Mouse (Mus musculus) heart, embryonic 16.5 days (tissue): ENCODE data around the gene Sowahb. TPM values are rescaled to one million over a fixed set of nuclear protein-coding genes. Genes with fewer than 3 reads are reported as not detected.

ENCODE experiments used
- ATAC-seq: fragments of 200-750 bp; cut with Nextera tagmentation; replicated peaks from 2 replicates; pipeline ENCODE4 v1.8.0; 2017; ENCODE audit warnings: moderate number of reproducible peaks; ENCODE audit not compliant: insufficient read depth, low FRiP score; ENCODE audit errors: extremely low read depth
- H3K27ac ChIP-seq: fragments of 300-500 bp; sonication (generic); 2 replicates; pipeline ENCODE4 v1.5.1; 2014; ENCODE audit warnings: mild to moderate bottlenecking, low read length, control low read depth, moderate library complexity
- H3K27me3 ChIP-seq: fragments of 300-500 bp; sonication (generic); 2 replicates; pipeline ENCODE4 v1.6.1; 2014; ENCODE audit warnings: low read length, mixed read lengths; ENCODE audit not compliant: control insufficient read depth, insufficient read depth
- H3K36me3 ChIP-seq: fragments of 300-500 bp; sonication (generic); 2 replicates; pipeline ENCODE4 v1.6.1; 2014; ENCODE audit not compliant: control insufficient read depth, insufficient read depth
- H3K4me1 ChIP-seq: fragments of 300-500 bp; sonication (generic); 2 replicates; pipeline ENCODE4 v1.6.1; 2014; ENCODE audit warnings: low read length, mixed read lengths; ENCODE audit not compliant: control insufficient read depth, insufficient read depth
- H3K4me2 ChIP-seq: fragments of 300-500 bp; sonication (generic); 2 replicates; pipeline ENCODE4 v1.6.1; 2014; ENCODE audit warnings: low read depth, mild to moderate bottlenecking, control low read depth, low read length
- H3K4me3 ChIP-seq: fragments of 300-500 bp; sonication (generic); 2 replicates; pipeline ENCODE4 v1.5.1; 2014; ENCODE audit warnings: mild to moderate bottlenecking, control low read depth, low read length
- H3K9ac ChIP-seq: fragments of 300-500 bp; sonication (generic); 2 replicates; pipeline ENCODE4 v1.6.1; 2014; ENCODE audit warnings: low read length, control low read depth
- H3K9me3 ChIP-seq: fragments of 300-500 bp; sonication (generic); replicated peaks from 2 replicates; pipeline ENCODE4 v1.6.1; 2016; ENCODE audit warnings: low read length; ENCODE audit not compliant: control insufficient read depth
- WGBS: fragments of 180-500 bp; shearing (Covaris S2); extraction: QIAGEN DNeasy Blood & Tissue Kit; methylation state at CpG from one replicate; pipeline ENCODE4 v1.1.7; 2014; 5-methylcytosine and 5-hydroxymethylcytosine counted together
- polyA plus RNA-seq: library from polyadenylated mRNA; unstranded; fragments of >200 nt; fragmentation: Nextera tagmentation; extraction: Ambion mirVana; gene quantifications from 2 replicates; pipeline ENCODE4 v1.2.1, GENCODE M21; 2015

Gene Sowahb
- polyA plus RNA-seq, 1 experiment from 2014 or later, result 0.12 TPM

DNA sequence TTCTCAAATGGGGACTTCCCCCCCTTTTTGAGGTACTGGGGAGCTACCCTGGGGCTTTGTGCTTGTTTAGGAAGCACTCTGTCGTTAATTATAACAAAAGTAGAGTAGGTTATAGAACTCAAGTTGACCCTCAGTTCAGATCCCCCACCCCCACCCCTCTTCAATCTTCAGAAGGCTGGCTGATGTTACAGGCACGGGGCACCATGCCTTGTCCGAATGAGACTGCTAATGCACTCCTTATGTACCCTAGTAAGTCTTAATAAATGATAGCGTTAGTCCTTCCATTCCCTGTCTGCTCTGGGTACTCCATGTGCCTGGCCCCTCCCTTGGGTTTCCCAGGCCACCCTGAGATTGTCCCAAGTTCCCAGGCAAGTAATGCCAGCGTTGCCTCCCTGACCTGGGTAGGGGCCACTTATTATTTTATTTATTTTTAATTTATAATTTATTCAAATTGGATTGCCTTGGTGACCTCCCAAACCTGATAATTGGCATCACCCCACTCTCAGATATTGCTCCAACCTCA is 46.3 kb downstream of the Sowahb start:
- Histone ChIP-seq H3K4me1 (peaks cover 18% of the 10 kb centered on the region), H3K27me3 (no peaks in the 10 kb centered on the region), H3K4me2 (no peak overlapping the region), H3K36me3 (no peaks in the 10 kb centered on the region), H3K27ac (peak overlapping the region; percentile 91), H3K4me3 (no peak overlapping the region), H3K9me3 (no peaks in the 10 kb centered on the region), H3K9ac (no peak overlapping the region)
- 51% methylated on average over 5 of the region's 5 CpGs for WGBS
- no peak for ATAC-seq

DNA sequence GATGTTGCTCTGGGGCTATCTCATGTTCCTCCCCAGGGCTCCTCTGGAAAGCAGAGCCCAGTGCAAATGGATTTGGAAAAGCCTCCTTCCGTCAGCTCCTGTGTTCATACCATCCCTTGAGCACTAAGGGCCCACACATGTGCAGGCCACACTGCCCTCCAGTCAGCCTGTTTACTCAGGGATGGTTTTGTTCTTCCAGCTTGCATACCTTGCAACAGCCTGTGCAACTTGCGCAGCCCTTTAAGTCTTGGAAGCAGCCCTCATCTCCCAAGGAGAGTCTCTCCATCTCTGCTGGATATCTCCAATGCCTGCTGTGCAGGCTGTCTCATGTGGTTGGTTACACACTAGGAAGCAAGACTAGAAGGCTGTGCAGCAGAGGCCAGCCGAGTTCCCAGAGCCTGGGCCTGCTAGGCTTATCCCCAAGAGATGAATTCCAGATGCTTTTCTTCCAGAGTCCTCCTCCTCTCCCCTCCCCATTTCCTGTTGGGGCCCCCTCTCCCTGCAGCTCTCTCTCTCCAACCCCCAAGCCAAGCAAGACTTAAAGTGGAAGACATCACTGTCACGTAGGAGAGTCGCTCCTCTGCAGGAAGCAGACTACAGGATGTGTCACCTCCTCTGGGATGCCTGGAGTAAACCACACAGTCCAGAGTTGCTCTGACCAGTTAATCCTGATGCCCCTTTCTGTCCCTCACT is 47.2 kb downstream of the Sowahb start:
- Histone ChIP-seq H3K4me3 (no peak overlapping the region), H3K4me2 (peak overlapping the region; percentile 11; the same call in 1 of the 2 replicates), H3K36me3 (no peaks in the 10 kb centered on the region), H3K27ac (peak overlapping the region; percentile 91), H3K9me3 (no peaks in the 10 kb centered on the region), H3K4me1 (peaks cover 15% of the 10 kb centered on the region), H3K9ac (peak overlapping the region; percentile 18; the same call in 1 of the 2 replicates), H3K27me3 (no peaks in the 10 kb centered on the region)
- 33% methylated on average over 5 of the region's 5 CpGs for WGBS
- peak; percentile 89 for ATAC-seq

DNA sequence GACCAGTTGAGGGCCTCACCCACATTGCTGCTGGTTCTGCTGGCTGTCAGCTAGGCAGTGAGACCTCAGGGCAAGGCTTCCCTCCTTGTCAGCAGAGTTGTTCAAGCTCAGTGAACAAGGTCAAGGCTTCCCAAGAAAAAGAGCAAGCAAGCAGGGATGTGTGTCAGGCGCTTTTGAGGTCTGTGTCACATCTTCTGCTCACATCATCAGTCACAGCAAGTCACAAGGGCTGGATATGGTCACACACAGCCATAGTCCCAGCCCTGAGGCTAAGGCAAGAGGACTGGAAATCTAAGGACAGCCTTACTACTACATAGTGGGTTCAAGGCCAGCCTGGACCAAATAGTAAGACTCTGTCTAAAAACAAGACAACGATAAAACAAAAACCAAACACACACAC is 50.0 kb downstream of the Sowahb start:
- 82% methylated on average over 2 of the region's 2 CpGs for WGBS
- Histone ChIP-seq H3K4me1 (peaks cover 14% of the 10 kb centered on the region), H3K9ac (no peak overlapping the region), H3K36me3 (no peaks in the 10 kb centered on the region), H3K4me2 (no peak overlapping the region), H3K27me3 (no peaks in the 10 kb centered on the region), H3K9me3 (no peaks in the 10 kb centered on the region), H3K27ac (no peak overlapping the region), H3K4me3 (no peak overlapping the region)
- ATAC-seq, result no peak

DNA sequence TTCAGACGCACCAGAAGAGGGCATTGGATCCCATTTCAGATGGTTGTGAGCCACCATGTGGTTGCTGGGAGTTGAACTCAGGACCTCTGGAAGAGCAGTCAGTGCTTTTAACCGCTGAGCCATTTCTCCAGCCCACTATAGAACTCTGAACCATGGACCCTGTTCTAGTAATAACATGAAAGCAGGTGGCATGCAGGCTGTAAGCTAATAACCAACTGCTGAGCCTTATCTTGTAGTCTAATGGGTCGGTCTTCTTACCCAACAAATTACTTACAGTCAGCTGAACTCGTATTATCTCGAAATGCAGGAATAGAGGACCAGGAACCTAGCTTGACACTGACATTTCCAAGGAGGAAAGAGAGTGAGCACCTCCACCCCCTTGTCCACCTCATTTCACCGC is 50.5 kb downstream of the Sowahb start:
- 71% methylated on average over 6 of the region's 6 CpGs for WGBS
- H3K36me3 ChIP-seq, result no peaks in the 10 kb centered on the region
- H3K27me3 ChIP-seq, result no peaks in the 10 kb centered on the region

DNA sequence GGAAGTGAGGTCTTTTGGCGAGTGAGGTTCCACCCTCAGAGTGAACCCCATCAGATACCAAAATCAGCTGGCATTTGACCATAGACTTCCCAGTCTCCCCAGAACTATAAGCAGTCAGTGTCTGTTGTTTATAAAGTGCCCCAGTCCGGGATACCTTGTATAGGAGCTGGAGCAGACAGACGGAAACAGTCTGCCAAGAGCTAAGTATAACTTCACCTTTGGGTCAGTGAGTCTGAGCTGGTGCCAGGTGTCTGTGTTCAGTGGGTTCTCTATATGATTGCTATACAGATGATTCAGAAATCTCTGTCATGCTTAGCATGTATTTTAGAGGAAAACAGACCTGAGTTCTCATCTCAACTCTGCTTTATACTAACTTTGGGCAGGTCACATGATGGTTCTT is 52.7 kb downstream of the Sowahb start:
- no peak overlapping the region for H3K4me2 ChIP-seq
- H3K27ac ChIP-seq, result no peak overlapping the region
- 46% methylated on average over 3 of the region's 3 CpGs for WGBS
- no peak overlapping the region for H3K9ac ChIP-seq
- H3K4me1 ChIP-seq, result peaks cover 12% of the 10 kb centered on the region
- no peaks in the 10 kb centered on the region for H3K27me3 ChIP-seq
- no peaks in the 10 kb centered on the region for H3K36me3 ChIP-seq
- H3K4me3 ChIP-seq, result no peak overlapping the region
- H3K9me3 ChIP-seq, result no peaks in the 10 kb centered on the region
- ATAC-seq, result no peak

More for the DNA sequence above, 50.5 kb downstream of the Sowahb start:
- Histone ChIP-seq H3K27ac (no peak overlapping the region), H3K4me1 (peaks cover 14% of the 10 kb centered on the region), H3K4me3 (no peak overlapping the region), H3K9me3 (no peaks in the 10 kb centered on the region), H3K4me2 (no peak overlapping the region), H3K9ac (no peak overlapping the region)
- ATAC-seq, result no peak

Other genes with a start within 250 kb of the Sowahb start
- gene Sept11, start 48.4 kb upstream of the Sowahb start, polyA plus RNA-seq, result 89.7 and 92.8 TPM in 2 replicates
- gene Ccni, start 161.5 kb upstream of the Sowahb start, polyA plus RNA-seq, result 79.2 and 84.1 TPM in 2 replicates
- gene 2010109A12Rik, start 161.5 kb upstream of the Sowahb start, polyA plus RNA-seq, result 1.4 and 2.0 TPM in 2 replicates
- 38.3 and 46.9 TPM in 2 replicates for gene Ccng2, start 222.2 kb upstream of the Sowahb start, polyA plus RNA-seq